Mouse (Mus musculus): ENCODE measurements around the gene Sema6b.
"Not testable (repeated sequence)": the region's sequence is repeated elsewhere in the genome, so short reads cannot be mapped to it uniquely, and the experiment has no call there.

The Sema6b gene

GRCm38 (mm10) chr17:56116193-56116592 lies 23.9 kb downstream of the Sema6b start:
- no peak for DNase-seq

- DNase-seq: peak; percentile 1
Observed at GRCm38 (mm10) chr17:56112743-56113142, 27.4 kb downstream of the Sema6b start.

GRCm38 (mm10) chr17:56111864-56112263 lies 28.3 kb downstream of the Sema6b start:
- DNase-seq: peak; percentile 75

- no peak for DNase-seq
Observed at GRCm38 (mm10) chr17:56111021-56111420, 29.1 kb downstream of the Sema6b start.

- no peak for DNase-seq
Observed at GRCm38 (mm10) chr17:56110571-56110970, 29.6 kb downstream of the Sema6b start.

- no peak for DNase-seq
Observed at GRCm38 (mm10) chr17:56109219-56110051, 30.7 kb downstream of the Sema6b start, which contains the start of gene Plin4. TSS of gene Plin4 (minus strand) at chr17:56109803.

GRCm38 (mm10) chr17:56108334-56109044 lies 31.7 kb downstream of the Sema6b start:
- DNase-seq: peak; percentile 69

GRCm38 (mm10) chr17:56107736-56108135 lies 32.4 kb downstream of the Sema6b start:
- no peak for DNase-seq

- DNase-seq: no peak
Observed at GRCm38 (mm10) chr17:56106981-56107380, 33.2 kb downstream of the Sema6b start.

GRCm38 (mm10) chr17:56106436-56106835 lies 33.7 kb downstream of the Sema6b start:
- DNase-seq: not testable (repeated sequence)

- DNase-seq: not testable (repeated sequence)
Observed at GRCm38 (mm10) chr17:56104821-56105220, 35.3 kb downstream of the Sema6b start.

- no peak for DNase-seq
Observed at GRCm38 (mm10) chr17:56103465-56104285, 36.5 kb downstream of the Sema6b start.

GRCm38 (mm10) chr17:56102927-56103326 lies 37.2 kb downstream of the Sema6b start:
- DNase-seq: no peak

- DNase-seq: no peak
Observed at GRCm38 (mm10) chr17:56102158-56102557, 38.0 kb downstream of the Sema6b start.

- DNase-seq: no peak
Observed at GRCm38 (mm10) chr17:56100811-56101210, 39.3 kb downstream of the Sema6b start.

- no peak for DNase-seq
Observed at GRCm38 (mm10) chr17:56098711-56099572, 41.2 kb downstream of the Sema6b start.

GRCm38 (mm10) chr17:56098180-56098579 lies 42.0 kb downstream of the Sema6b start:
- no peak for DNase-seq

- DNase-seq: no peak
Observed at GRCm38 (mm10) chr17:56096883-56097282, 43.3 kb downstream of the Sema6b start.

- DNase-seq: no peak
Observed at GRCm38 (mm10) chr17:56092794-56093193, 47.3 kb downstream of the Sema6b start.

- no peak for DNase-seq
Observed at GRCm38 (mm10) chr17:56092312-56092711, 47.8 kb downstream of the Sema6b start.

- DNase-seq: peak; percentile 43
Observed at GRCm38 (mm10) chr17:56080781-56081585, 59.2 kb downstream of the Sema6b start.
